Mouse (Mus musculus) liver, embryonic 14.5 days (tissue): ENCODE measurements around the gene Mrpl14. TPM values are rescaled to one million over a fixed set of nuclear protein-coding genes. Genes with fewer than 3 reads are reported as not detected.

Source experiments
- ATAC-seq: fragments of 200-750 bp; cut with Nextera tagmentation; 2 replicates; pipeline ENCODE4 v1.8.0; 2017; ENCODE audit warnings: moderate number of reproducible peaks, mild to moderate bottlenecking, moderate library complexity; ENCODE audit not compliant: insufficient read depth
- DNase-seq, 3 experiments: peaks; one replicate each; pipeline ENCODE4 v3.0.0-alpha.2; 2012 to 2013; ENCODE audit warnings: low read depth in 3 of 3, low spot score in 3 of 3
- H3K27ac ChIP-seq: fragments of 300-500 bp; sonication (generic); 2 replicates; pipeline ENCODE4 v1.5.1; 2014; ENCODE audit warnings: moderate library complexity, mild to moderate bottlenecking, control low read depth, inconsistent platforms
- H3K27me3 ChIP-seq: fragments of 300-500 bp; sonication (generic); 2 replicates; pipeline ENCODE4 v1.6.1; 2014; ENCODE audit warnings: mild to moderate bottlenecking, low read length, moderate library complexity; ENCODE audit not compliant: control insufficient read depth, insufficient read depth
- H3K36me3 ChIP-seq: fragments of 300-500 bp; sonication (generic); replicated peaks from 2 replicates; pipeline ENCODE4 v1.6.1; 2014; ENCODE audit warnings: low read depth; ENCODE audit not compliant: control insufficient read depth, insufficient read depth
- H3K4me1 ChIP-seq, 2 experiments: fragments of 200-500 bp in 1 of 2; fragments of 300-500 bp in 1 of 2; sonication (generic) in 1 of 2; replicated peaks; 2 replicates each; pipeline ENCODE4 v1.6.1; 2012 to 2014; ENCODE audit warnings: antibody characterized with exemption in 1 of 2, inconsistent platforms in 1 of 2, low read length in 1 of 2; ENCODE audit not compliant: control insufficient read depth in 2 of 2, insufficient read depth in 2 of 2
- H3K4me2 ChIP-seq: fragments of 300-500 bp; sonication (generic); 2 replicates; pipeline ENCODE4 v1.6.1; 2014; ENCODE audit warnings: low read depth, mild to moderate bottlenecking, control low read depth, moderate library complexity
- H3K4me3 ChIP-seq, 2 experiments: fragments of 200-500 bp in 1 of 2; fragments of 300-500 bp in 1 of 2; sonication (generic) in 1 of 2; 2 replicates each; pipeline ENCODE4 v1.5.1; 2012 to 2014; ENCODE audit warnings: low read depth in 2 of 2, low read length in 2 of 2, mild to moderate bottlenecking in 2 of 2, control low read depth in 1 of 2, inconsistent platforms in 1 of 2, moderate library complexity in 1 of 2; ENCODE audit not compliant: insufficient read depth in 1 of 2
- H3K9ac ChIP-seq: fragments of 300-500 bp; sonication (generic); replicated peaks from 2 replicates; pipeline ENCODE4 v1.6.1; 2014; ENCODE audit warnings: mild to moderate bottlenecking, control low read depth, moderate library complexity
- H3K9me3 ChIP-seq: fragments of 300-500 bp; sonication (generic); 2 replicates; pipeline ENCODE4 v1.6.1; 2016; ENCODE audit warnings: low read length, mixed read lengths; ENCODE audit not compliant: control insufficient read depth
- CTCF ChIP-seq: IDR thresholded peaks from 2 replicates; pipeline ENCODE4 v1.5.1; 2016; ENCODE audit warnings: antibody characterized with exemption, low read depth, control low read depth
- EP300 ChIP-seq: IDR thresholded peaks from 2 replicates; pipeline ENCODE4 v1.6.1; 2016; ENCODE audit warnings: antibody characterized with exemption, low read depth
- WGBS: fragments of 180-500 bp; shearing (Covaris S2); extraction: QIAGEN DNeasy Blood & Tissue Kit; methylation state at CpG from one replicate; pipeline ENCODE4 v1.1.7; 2014; ENCODE audit not compliant: insufficient replicate concordance; 5-methylcytosine and 5-hydroxymethylcytosine counted together
- polyA plus RNA-seq, 2 experiments: library from polyadenylated mRNA; depleted of rRNA in 1 of 2; stranded (reverse) in 1 of 2; unstranded in 1 of 2; fragments of >200 nt; fragmentation: Nextera tagmentation in 1 of 2; extraction: Ambion mirVana in 1 of 2; gene quantifications; 2 replicates each; pipeline versions ENCODE4 v1.2.1 to v1.2.3; 2012 to 2014

The Mrpl14 gene
- polyA plus RNA-seq, 2 experiments, result 60.8 to 142 TPM

GRCm38 (mm10) chr17:45727983-45728723 lies 42.0 kb downstream of the Mrpl14 start:
- Histone ChIP-seq H3K36me3 (no peaks in the 10 kb centered on the region), H3K27me3 (peaks cover 7% of the 10 kb centered on the region), H3K9ac (no peak overlapping the region), H3K4me1 (peaks cover 12 to 18% of the 10 kb centered on the region in 2 experiments), H3K9me3 (no peaks in the 10 kb centered on the region), H3K4me3 (no peak overlapping the region), H3K4me2 (no peak overlapping the region), H3K27ac (no peak overlapping the region)
- 70% methylated on average over 8 of the region's 8 CpGs for WGBS
- DNase-seq (no peak), ATAC-seq (no peak)
- no peak for TF ChIP-seq EP300
- TF ChIP-seq CTCF, result no peak

GRCm38 (mm10) chr17:45729387-45729786 lies 43.3 kb downstream of the Mrpl14 start:
- Histone ChIP-seq H3K36me3 (no peaks in the 10 kb centered on the region), H3K27ac (no peak overlapping the region), H3K4me1 (peaks cover 12 to 19% of the 10 kb centered on the region in 2 experiments), H3K4me2 (no peak overlapping the region), H3K9ac (no peak overlapping the region), H3K9me3 (no peaks in the 10 kb centered on the region), H3K27me3 (peaks cover 16% of the 10 kb centered on the region), H3K4me3 (no peak overlapping the region)
- DNase-seq, result no peak
- no peak for ATAC-seq
- TF ChIP-seq CTCF (no peak), EP300 (no peak)
- 56% methylated on average over 10 of the region's 10 CpGs for WGBS

GRCm38 (mm10) chr17:45730696-45731095 lies 44.6 kb downstream of the Mrpl14 start:
- H3K27me3 ChIP-seq, result peaks cover 16% of the 10 kb centered on the region
- WGBS, result 73% methylated on average over 4 of the region's 4 CpGs

GRCm38 (mm10) chr17:45731172-45731864 lies 45.2 kb downstream of the Mrpl14 start:
- Histone ChIP-seq H3K36me3 (no peaks in the 10 kb centered on the region), H3K4me3 (no peak overlapping the region), H3K27ac (no peak overlapping the region), H3K4me1 (peaks cover 18 to 31% of the 10 kb centered on the region in 2 experiments), H3K9me3 (no peaks in the 10 kb centered on the region), H3K9ac (no peak overlapping the region), H3K27me3 (peaks cover 16% of the 10 kb centered on the region), H3K4me2 (no peak overlapping the region)
- 28% methylated on average over 9 of the region's 9 CpGs for WGBS
- ATAC-seq (no peak), DNase-seq (peak in 2 of 3 experiments; percentile 62 to 65)
- TF ChIP-seq EP300, result no peak
- TF ChIP-seq CTCF, result peak; percentile 95

More at GRCm38 (mm10) chr17:45730696-45731095, 44.6 kb downstream of the Mrpl14 start:
- H3K9me3 ChIP-seq, result no peaks in the 10 kb centered on the region
- no peaks in the 10 kb centered on the region for H3K36me3 ChIP-seq
- no peak overlapping the region for H3K27ac ChIP-seq
- no peak overlapping the region for H3K4me2 ChIP-seq
- H3K9ac ChIP-seq, result no peak overlapping the region
- no peak for TF ChIP-seq EP300
- no peak for TF ChIP-seq CTCF
- no peak for ATAC-seq
- H3K4me3 ChIP-seq, result no peak overlapping the region
- peaks cover 18 to 30% of the 10 kb centered on the region in 2 experiments for H3K4me1 ChIP-seq
- DNase-seq, result no peak

GRCm38 (mm10) chr17:45733038-45733734 lies 47.1 kb downstream of the Mrpl14 start:
- TF ChIP-seq EP300, result no peak
- no peak for TF ChIP-seq CTCF
- Histone ChIP-seq H3K9me3 (no peaks in the 10 kb centered on the region), H3K27ac (no peak overlapping the region), H3K4me1 (peaks cover 18 to 31% of the 10 kb centered on the region in 2 experiments), H3K4me2 (peak overlapping the region; percentile 61), H3K36me3 (no peaks in the 10 kb centered on the region), H3K9ac (no peak overlapping the region), H3K4me3 (no peak overlapping the region; a peak in 1 of 4 replicates), H3K27me3 (peaks cover 16% of the 10 kb centered on the region)
- DNase-seq, result no peak
- ATAC-seq, result no peak
- 54% methylated on average over 19 of the region's 19 CpGs for WGBS
